Mouse (Mus musculus): ENCODE results near the gene Mettl23. TPM values are rescaled to one million over a fixed set of nuclear protein-coding genes. Genes with fewer than 3 reads are reported as not detected.

Gene Mettl23
- total RNA-seq, 1 experiment = 34.4 TPM

DNA sequence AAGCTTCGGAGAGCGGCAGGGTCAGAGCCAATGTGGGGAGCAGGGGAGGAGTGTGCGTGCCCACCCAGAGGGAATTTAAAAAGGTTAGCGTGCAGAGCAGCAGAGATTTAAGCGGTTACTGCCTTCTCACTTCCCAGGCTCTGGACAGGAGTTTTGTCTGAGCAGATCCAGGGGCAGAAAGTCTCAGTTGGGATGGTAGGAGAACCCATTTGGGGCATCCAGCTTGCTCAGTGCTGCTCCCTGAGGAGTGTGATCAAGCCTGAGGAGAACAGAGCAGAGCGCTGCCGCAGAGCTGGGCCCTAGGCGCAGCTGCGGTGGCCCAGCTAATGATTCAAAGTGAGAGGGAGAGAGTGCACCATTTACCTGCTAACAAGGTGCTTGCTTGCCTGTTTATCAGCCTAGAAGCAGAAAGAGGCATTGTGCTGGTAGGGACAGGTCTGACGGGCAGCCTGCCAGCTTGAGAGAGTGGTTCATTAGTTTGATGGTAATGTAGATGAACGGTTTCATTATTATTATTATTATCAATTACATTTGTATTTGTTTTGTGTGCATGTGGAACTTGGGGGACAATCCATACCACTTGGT lies 34.2 kb upstream of the Mettl23 start:
- TF ChIP-seq ZC3H11A (IDR thresholded peaks at IDR 0.05; ENCODE audit: borderline replicate concordance, low read depth, low read length) = no peak
- no peak for TF ChIP-seq ZNF384 (IDR thresholded peaks at IDR 0.05; ENCODE audit: low read depth, low read length)
- no peak for TF ChIP-seq MAFK (IDR thresholded peaks at IDR 0.05; ENCODE audit: insufficient read depth, low read depth, low read length)
- TF ChIP-seq CHD2 (IDR thresholded peaks at IDR 0.05; ENCODE audit: low read depth, low read length) = no peak
- TF ChIP-seq HCFC1 (IDR thresholded peaks at IDR 0.05; ENCODE audit: borderline replicate concordance, insufficient read depth, low read length) = no peak
- no peak for DNase-seq (ENCODE audit: low read depth, low spot score)
- Histone ChIP-seq H3K27ac (ENCODE audit: insufficient read depth, low read depth, low read length, poor library complexity, severe bottlenecking) (no peak overlapping the region), H3K9ac (ENCODE audit: insufficient read depth, low read depth, low read length, poor library complexity, severe bottlenecking) (no peak overlapping the region), H3K9me3 (ENCODE audit: control insufficient read depth, insufficient read depth, low read depth, low read length) (no peaks in the 10 kb centered on the region), H3K4me1 (ENCODE audit: control insufficient read depth in 2 of 2, insufficient read depth in 2 of 2, low read length in 2 of 2, poor library complexity in 1 of 2) (peaks cover 0 to 19% of the 10 kb centered on the region in 2 experiments; a peak in 2 of 4 replicates), H3K36me3 (ENCODE audit: control insufficient read depth, insufficient read depth, low read length, poor library complexity, severe bottlenecking) (no peaks in the 10 kb centered on the region), H3K4me3 (ENCODE audit: insufficient read depth in 1 of 2, low read depth in 1 of 2, low read length in 2 of 2, poor library complexity in 1 of 2, severe bottlenecking in 1 of 2) (no peak overlapping the region)
- in situ Hi-C loops (cut with MboI; ENCODE audit: low sequenced_read_pairs in 2 of 2, unreplicated experiment in 2 of 2) = loop anchor here in 1 of 2 experiments (25.0 kb wide), 1 partner anchor 172 kb away; the partner anchor contains the start of gene Rhbdf2

DNA sequence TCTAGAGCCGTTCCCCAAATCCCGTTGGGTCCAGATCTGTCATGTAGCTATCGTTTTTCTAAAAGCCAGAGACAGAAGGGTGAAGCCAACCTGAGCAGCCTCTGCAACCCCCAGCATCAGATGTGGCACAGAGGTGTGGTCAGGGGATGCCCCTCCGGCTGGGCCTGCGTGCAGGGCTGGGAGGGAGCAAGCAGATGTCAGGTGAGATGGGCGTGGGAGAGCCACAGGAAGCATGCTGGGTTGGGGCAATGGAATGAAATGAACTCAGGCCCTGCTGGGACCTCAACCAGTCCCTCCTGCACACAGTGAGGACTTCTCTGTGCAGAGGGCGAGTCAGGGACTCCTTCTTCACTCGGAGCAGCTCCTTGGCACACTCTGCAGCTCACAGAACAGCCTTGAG lies 33.6 kb upstream of the Mettl23 start:
- in situ Hi-C loops (cut with MboI; ENCODE audit: low sequenced_read_pairs in 2 of 2, unreplicated experiment in 2 of 2) = loop anchor here in 1 of 2 experiments (25.0 kb wide), 1 partner anchor 172 kb away; the partner anchor contains the start of gene Rhbdf2
- no peaks in the 10 kb centered on the region for H3K36me3 ChIP-seq (ENCODE audit: control insufficient read depth, insufficient read depth, low read length, poor library complexity, severe bottlenecking)
- H3K9me3 ChIP-seq (ENCODE audit: control insufficient read depth, insufficient read depth, low read depth, low read length) = no peaks in the 10 kb centered on the region
- no peak for DNase-seq (ENCODE audit: low read depth, low spot score)
- H3K27ac ChIP-seq (ENCODE audit: insufficient read depth, low read depth, low read length, poor library complexity, severe bottlenecking) = no peak overlapping the region
- TF ChIP-seq CHD2 (IDR thresholded peaks at IDR 0.05; ENCODE audit: low read depth, low read length) (no peak), MAFK (IDR thresholded peaks at IDR 0.05; ENCODE audit: insufficient read depth, low read depth, low read length) (no peak), HCFC1 (IDR thresholded peaks at IDR 0.05; ENCODE audit: borderline replicate concordance, insufficient read depth, low read length) (no peak), ZC3H11A (IDR thresholded peaks at IDR 0.05; ENCODE audit: borderline replicate concordance, low read depth, low read length) (no peak), ZNF384 (IDR thresholded peaks at IDR 0.05; ENCODE audit: low read depth, low read length) (no peak)
- no peak overlapping the region for H3K9ac ChIP-seq (ENCODE audit: insufficient read depth, low read depth, low read length, poor library complexity, severe bottlenecking)
- H3K4me1 ChIP-seq (ENCODE audit: control insufficient read depth in 2 of 2, insufficient read depth in 2 of 2, low read length in 2 of 2, poor library complexity in 1 of 2) = peaks cover 0 to 20% of the 10 kb centered on the region in 2 experiments; a peak in 2 of 4 replicates
- no peak overlapping the region for H3K4me3 ChIP-seq (ENCODE audit: insufficient read depth in 1 of 2, low read depth in 1 of 2, low read length in 2 of 2, poor library complexity in 1 of 2, severe bottlenecking in 1 of 2)

DNA sequence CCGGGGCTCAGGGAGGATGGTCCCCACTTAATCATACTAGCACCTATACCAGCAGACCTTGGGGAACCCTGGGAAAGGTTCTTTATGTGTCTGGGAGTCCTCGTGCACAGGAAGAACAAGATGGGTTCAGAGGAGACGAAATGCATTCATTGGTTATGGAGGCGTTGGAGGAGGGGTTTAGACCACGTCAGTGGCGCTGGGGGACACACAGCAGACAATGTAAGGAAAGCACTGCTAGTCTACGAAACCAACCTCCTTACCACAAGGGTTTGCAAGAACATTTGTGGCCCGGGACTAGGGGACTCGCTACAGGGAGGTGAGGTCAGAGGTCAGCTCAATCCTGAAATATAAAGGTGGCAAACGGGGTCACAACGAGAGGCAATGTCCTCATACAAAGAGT lies 32.5 kb upstream of the Mettl23 start:
- Histone ChIP-seq H3K27ac (ENCODE audit: insufficient read depth, low read depth, low read length, poor library complexity, severe bottlenecking) (no peak overlapping the region), H3K4me1 (ENCODE audit: control insufficient read depth in 2 of 2, insufficient read depth in 2 of 2, low read length in 2 of 2, poor library complexity in 1 of 2) (peaks cover 0 to 26% of the 10 kb centered on the region in 2 experiments; a peak in 2 of 4 replicates), H3K9ac (ENCODE audit: insufficient read depth, low read depth, low read length, poor library complexity, severe bottlenecking) (no peak overlapping the region), H3K36me3 (ENCODE audit: control insufficient read depth, insufficient read depth, low read length, poor library complexity, severe bottlenecking) (no peaks in the 10 kb centered on the region), H3K9me3 (ENCODE audit: control insufficient read depth, insufficient read depth, low read depth, low read length) (no peaks in the 10 kb centered on the region), H3K4me3 (ENCODE audit: insufficient read depth in 1 of 2, low read depth in 1 of 2, low read length in 2 of 2, poor library complexity in 1 of 2, severe bottlenecking in 1 of 2) (no peak overlapping the region; a peak in 1 of 4 replicates)
- no peak for TF ChIP-seq HCFC1 (IDR thresholded peaks at IDR 0.05; ENCODE audit: borderline replicate concordance, insufficient read depth, low read length)
- TF ChIP-seq MAFK (IDR thresholded peaks at IDR 0.05; ENCODE audit: insufficient read depth, low read depth, low read length) = no peak
- no peak for TF ChIP-seq ZC3H11A (IDR thresholded peaks at IDR 0.05; ENCODE audit: borderline replicate concordance, low read depth, low read length)
- TF ChIP-seq CHD2 (IDR thresholded peaks at IDR 0.05; ENCODE audit: low read depth, low read length) = no peak
- no peak for TF ChIP-seq ZNF384 (IDR thresholded peaks at IDR 0.05; ENCODE audit: low read depth, low read length)
- no peak for DNase-seq (ENCODE audit: low read depth, low spot score)
- in situ Hi-C loops (cut with MboI; ENCODE audit: low sequenced_read_pairs in 2 of 2, unreplicated experiment in 2 of 2) = loop anchor here (10.0 to 25.0 kb wide), 2 partner anchors 166 to 173 kb away; partner anchors contain the start of gene Rhbdf2 (in 1 of the 2)

DNA sequence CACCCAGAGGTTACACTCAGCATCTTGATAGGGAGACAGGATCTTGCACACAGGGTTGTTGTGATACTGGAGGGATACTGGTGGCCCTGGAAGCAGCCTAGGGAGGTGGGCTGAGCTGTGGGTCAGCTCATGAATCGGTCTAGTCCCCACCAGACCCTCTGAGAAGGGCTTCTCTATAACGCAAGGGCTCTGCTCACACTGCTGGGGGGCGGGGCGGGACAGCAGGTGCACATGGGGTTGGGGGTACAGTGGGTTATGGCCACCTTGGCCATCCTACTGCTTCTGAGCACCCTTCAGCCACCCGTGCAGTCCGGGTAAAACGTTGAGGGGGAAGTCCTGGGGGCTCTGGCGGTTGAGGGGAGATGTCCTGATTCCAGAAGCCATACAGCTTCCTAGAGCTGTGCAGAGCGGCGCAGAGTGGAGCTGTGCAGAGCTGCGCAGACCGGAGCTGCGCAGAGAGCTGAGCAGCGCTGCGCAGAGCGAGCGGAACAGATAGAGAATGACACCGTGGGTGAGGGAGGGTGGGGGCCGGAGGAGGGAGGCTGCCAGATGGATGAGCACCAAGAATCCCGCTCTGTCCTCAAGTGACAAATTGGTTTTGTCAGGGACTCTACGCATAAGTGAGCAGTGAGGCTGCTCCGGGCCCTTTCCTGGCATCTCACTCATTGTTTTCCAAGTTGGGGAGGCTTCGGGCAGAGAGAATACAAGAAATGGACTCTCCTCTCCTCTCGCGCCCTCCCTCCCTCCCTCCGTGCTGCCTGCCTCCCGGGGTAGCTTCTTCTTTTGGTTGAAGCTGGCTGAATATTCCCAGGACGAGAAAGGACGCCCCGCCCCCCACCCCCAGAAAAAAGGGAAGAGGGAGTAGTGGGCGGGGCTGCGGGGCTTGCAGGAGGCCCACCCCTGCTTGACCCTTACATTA lies 31.8 kb upstream of the Mettl23 start:
- in situ Hi-C loops (cut with MboI; ENCODE audit: low sequenced_read_pairs in 2 of 2, unreplicated experiment in 2 of 2) = loop anchor here (10.0 to 25.0 kb wide), 2 partner anchors 166 to 174 kb away; partner anchors contain the start of gene Rhbdf2 (in 1 of the 2)
- Histone ChIP-seq H3K27ac (ENCODE audit: insufficient read depth, low read depth, low read length, poor library complexity, severe bottlenecking) (no peak overlapping the region), H3K9me3 (ENCODE audit: control insufficient read depth, insufficient read depth, low read depth, low read length) (no peaks in the 10 kb centered on the region), H3K4me3 (ENCODE audit: insufficient read depth in 1 of 2, low read depth in 1 of 2, low read length in 2 of 2, poor library complexity in 1 of 2, severe bottlenecking in 1 of 2) (peak overlapping the region; percentile 26 to 70), H3K36me3 (ENCODE audit: control insufficient read depth, insufficient read depth, low read length, poor library complexity, severe bottlenecking) (no peaks in the 10 kb centered on the region), H3K4me1 (ENCODE audit: control insufficient read depth in 2 of 2, insufficient read depth in 2 of 2, low read length in 2 of 2, poor library complexity in 1 of 2) (peaks cover 0 to 26% of the 10 kb centered on the region in 2 experiments; a peak in 2 of 4 replicates), H3K9ac (ENCODE audit: insufficient read depth, low read depth, low read length, poor library complexity, severe bottlenecking) (no peak overlapping the region)
- DNase-seq (ENCODE audit: low read depth, low spot score) = no peak
- TF ChIP-seq HCFC1 (IDR thresholded peaks at IDR 0.05; ENCODE audit: borderline replicate concordance, insufficient read depth, low read length) = no peak
- TF ChIP-seq ZC3H11A (IDR thresholded peaks at IDR 0.05; ENCODE audit: borderline replicate concordance, low read depth, low read length) = no peak
- TF ChIP-seq MAFK (IDR thresholded peaks at IDR 0.05; ENCODE audit: insufficient read depth, low read depth, low read length) = no peak
- no peak for TF ChIP-seq CHD2 (IDR thresholded peaks at IDR 0.05; ENCODE audit: low read depth, low read length)
- no peak for TF ChIP-seq ZNF384 (IDR thresholded peaks at IDR 0.05; ENCODE audit: low read depth, low read length)

Data from ES-E14 (cell line).